Mouse (Mus musculus): ENCODE data around the gene Prdm2. TPM values are rescaled to one million over a fixed set of nuclear protein-coding genes. Genes with fewer than 3 reads are reported as not detected.

Prdm2 gene
- polyA plus RNA-seq, 1 experiment from 2014 or later = 7.9 TPM

GRCm38 (mm10) chr4:143248050-143248449 is 35.3 kb upstream of the Prdm2 start:
- no peak overlapping the region for H3K27ac ChIP-seq (ENCODE audit: low read length)
- H3K4me3 ChIP-seq (ENCODE audit: low read depth, low read length) = no peak overlapping the region
- H3K9ac ChIP-seq (replicated peaks; ENCODE audit: low read depth) = no peak overlapping the region
- DNase-seq (ENCODE audit: low spot score) (no peak), ATAC-seq (no peak)
- no peaks in the 10 kb centered on the region for H3K27me3 ChIP-seq (replicated peaks; ENCODE audit: insufficient read depth, low read length)
- H3K9me3 ChIP-seq (ENCODE audit: low read length) = no peaks in the 10 kb centered on the region
- 76% methylated on average over 5 of the region's 5 CpGs for WGBS
- H3K4me1 ChIP-seq (ENCODE audit: insufficient read depth, low read depth, low read length) = no peaks in the 10 kb centered on the region
- peak; percentile 54 for TF ChIP-seq CTCF (IDR thresholded peaks at IDR 0.05)
- no peak for TF ChIP-seq EP300 (IDR thresholded peaks at IDR 0.05)
- no peak overlapping the region for H3K4me2 ChIP-seq (replicated peaks; ENCODE audit: low read depth, low read length)
- H3K36me3 ChIP-seq (ENCODE audit: insufficient read depth, low read length) = no peaks in the 10 kb centered on the region

GRCm38 (mm10) chr4:143241294-143241693 is 28.5 kb upstream of the Prdm2 start:
- TF ChIP-seq EP300 (IDR thresholded peaks at IDR 0.05) (no peak), CTCF (IDR thresholded peaks at IDR 0.05) (no peak)
- WGBS = 68% methylated on average over 9 of the region's 9 CpGs

GRCm38 (mm10) chr4:143239615-143240201 is 26.9 kb upstream of the Prdm2 start:
- WGBS = 84% methylated on average over 9 of the region's 9 CpGs
- Histone ChIP-seq H3K27ac (ENCODE audit: low read length) (no peak overlapping the region), H3K27me3 (replicated peaks; ENCODE audit: insufficient read depth, low read length) (no peaks in the 10 kb centered on the region), H3K9me3 (ENCODE audit: low read length) (no peaks in the 10 kb centered on the region), H3K4me2 (replicated peaks; ENCODE audit: low read depth, low read length) (no peak overlapping the region), H3K4me1 (ENCODE audit: insufficient read depth, low read depth, low read length) (no peaks in the 10 kb centered on the region), H3K9ac (replicated peaks; ENCODE audit: low read depth) (no peak overlapping the region), H3K4me3 (ENCODE audit: low read depth, low read length) (no peak overlapping the region), H3K36me3 (ENCODE audit: insufficient read depth, low read length) (no peaks in the 10 kb centered on the region)
- DNase-seq (ENCODE audit: low spot score) = no peak
- ATAC-seq = no peak
- TF ChIP-seq EP300 (IDR thresholded peaks at IDR 0.05) = no peak
- no peak for TF ChIP-seq CTCF (IDR thresholded peaks at IDR 0.05)

More at GRCm38 (mm10) chr4:143241294-143241693, 28.5 kb upstream of the Prdm2 start:
- no peaks in the 10 kb centered on the region for H3K36me3 ChIP-seq (ENCODE audit: insufficient read depth, low read length)
- H3K4me3 ChIP-seq (ENCODE audit: low read depth, low read length) = no peak overlapping the region
- ATAC-seq (no peak), DNase-seq (ENCODE audit: low spot score) (no peak)
- H3K9ac ChIP-seq (replicated peaks; ENCODE audit: low read depth) = no peak overlapping the region
- no peaks in the 10 kb centered on the region for H3K27me3 ChIP-seq (replicated peaks; ENCODE audit: insufficient read depth, low read length)
- no peaks in the 10 kb centered on the region for H3K4me1 ChIP-seq (ENCODE audit: insufficient read depth, low read depth, low read length)
- H3K27ac ChIP-seq (ENCODE audit: low read length) = no peak overlapping the region
- no peaks in the 10 kb centered on the region for H3K9me3 ChIP-seq (ENCODE audit: low read length)
- H3K4me2 ChIP-seq (replicated peaks; ENCODE audit: low read depth, low read length) = no peak overlapping the region

- H3K4me2 ChIP-seq (replicated peaks; ENCODE audit: low read depth, low read length) = no peak overlapping the region
- no peaks in the 10 kb centered on the region for H3K9me3 ChIP-seq (ENCODE audit: low read length)
- H3K9ac ChIP-seq (replicated peaks; ENCODE audit: low read depth) = no peak overlapping the region
- H3K27ac ChIP-seq (ENCODE audit: low read length) = no peak overlapping the region
- H3K27me3 ChIP-seq (replicated peaks; ENCODE audit: insufficient read depth, low read length) = no peaks in the 10 kb centered on the region
- no peak for TF ChIP-seq CTCF (IDR thresholded peaks at IDR 0.05)
- no peaks in the 10 kb centered on the region for H3K36me3 ChIP-seq (ENCODE audit: insufficient read depth, low read length)
- ATAC-seq (no peak), DNase-seq (ENCODE audit: low spot score) (no peak)
- H3K4me3 ChIP-seq (ENCODE audit: low read depth, low read length) = no peak overlapping the region
- WGBS = 87% methylated on average over 5 of the region's 5 CpGs
- H3K4me1 ChIP-seq (ENCODE audit: insufficient read depth, low read depth, low read length) = no peaks in the 10 kb centered on the region
Measured at GRCm38 (mm10) chr4:143239117-143239516, 26.3 kb upstream of the Prdm2 start.

GRCm38 (mm10) chr4:143238241-143239031 is 25.6 kb upstream of the Prdm2 start:
- H3K27me3 ChIP-seq (replicated peaks; ENCODE audit: insufficient read depth, low read length) = no peaks in the 10 kb centered on the region
- H3K4me2 ChIP-seq (replicated peaks; ENCODE audit: low read depth, low read length) = peak overlapping the region; percentile 40; the same call in 1 of the 2 replicates
- TF ChIP-seq CTCF (IDR thresholded peaks at IDR 0.05) = peak; percentile 83
- no peak for TF ChIP-seq EP300 (IDR thresholded peaks at IDR 0.05)
- H3K27ac ChIP-seq (ENCODE audit: low read length) = no peak overlapping the region
- DNase-seq (ENCODE audit: low spot score) = peak; percentile 64
- no peaks in the 10 kb centered on the region for H3K4me1 ChIP-seq (ENCODE audit: insufficient read depth, low read depth, low read length)
- no peaks in the 10 kb centered on the region for H3K9me3 ChIP-seq (ENCODE audit: low read length)
- ATAC-seq = no peak
- no peak overlapping the region for H3K4me3 ChIP-seq (ENCODE audit: low read depth, low read length)
- no peaks in the 10 kb centered on the region for H3K36me3 ChIP-seq (ENCODE audit: insufficient read depth, low read length)
- WGBS = 19% methylated on average over 23 of the region's 23 CpGs
- H3K9ac ChIP-seq (replicated peaks; ENCODE audit: low read depth) = no peak overlapping the region

- H3K4me1 ChIP-seq (ENCODE audit: insufficient read depth, low read depth, low read length) = no peaks in the 10 kb centered on the region
- DNase-seq (ENCODE audit: low spot score) (no peak), ATAC-seq (no peak)
- TF ChIP-seq EP300 (IDR thresholded peaks at IDR 0.05) (no peak), CTCF (IDR thresholded peaks at IDR 0.05) (no peak)
- no peak overlapping the region for H3K4me3 ChIP-seq (ENCODE audit: low read depth, low read length)
- H3K9me3 ChIP-seq (ENCODE audit: low read length) = no peaks in the 10 kb centered on the region
- no peaks in the 10 kb centered on the region for H3K36me3 ChIP-seq (ENCODE audit: insufficient read depth, low read length)
- H3K27ac ChIP-seq (ENCODE audit: low read length) = no peak overlapping the region
- no peaks in the 10 kb centered on the region for H3K27me3 ChIP-seq (replicated peaks; ENCODE audit: insufficient read depth, low read length)
- 86% methylated on average over 10 of the region's 10 CpGs for WGBS
- no peak overlapping the region for H3K9ac ChIP-seq (replicated peaks; ENCODE audit: low read depth)
- H3K4me2 ChIP-seq (replicated peaks; ENCODE audit: low read depth, low read length) = no peak overlapping the region
Measured at GRCm38 (mm10) chr4:143231790-143232422, 19.1 kb upstream of the Prdm2 start.

Measured in lung, postnatal 0 days (tissue).